Mouse (Mus musculus) hindbrain, postnatal 0 days (tissue): ENCODE data around the gene Man1c1. TPM values are rescaled to one million over a fixed set of nuclear protein-coding genes. Genes with fewer than 3 reads are reported as not detected.
A peak's percentile ranks its signal among the peaks of the same experiment; 100 is the strongest.

Experiments
- ATAC-seq: fragments of 200-750 bp; cut with Nextera tagmentation; 2 replicates; pipeline ENCODE4 v1.8.0; 2017; ENCODE audit warnings: mild to moderate bottlenecking, moderate TSS enrichment, moderate library complexity
- DNase-seq: peaks from one replicate; pipeline ENCODE4 v3.0.0-alpha.2; 2015; ENCODE audit warnings: low spot score
- H3K27ac ChIP-seq: fragments of 300-500 bp; sonication (generic); 2 replicates; pipeline ENCODE4 v1.5.1; 2014; ENCODE audit warnings: mild to moderate bottlenecking
- H3K27me3 ChIP-seq: fragments of 300-500 bp; sonication (generic); 2 replicates; pipeline ENCODE4 v1.6.1; 2014; ENCODE audit warnings: low read length, mixed read lengths; ENCODE audit not compliant: insufficient read depth
- H3K36me3 ChIP-seq: fragments of 300-500 bp; sonication (generic); 2 replicates; pipeline ENCODE4 v1.6.1; 2014; ENCODE audit warnings: low read length, mixed read lengths; ENCODE audit not compliant: insufficient read depth
- H3K4me1 ChIP-seq: fragments of 300-500 bp; sonication (generic); 2 replicates; pipeline ENCODE4 v1.6.1; 2014; ENCODE audit warnings: antibody characterized with exemption, low read length, mixed read lengths; ENCODE audit not compliant: insufficient read depth
- H3K4me2 ChIP-seq: fragments of 300-500 bp; sonication (generic); 2 replicates; pipeline ENCODE4 v1.6.1; 2014; ENCODE audit warnings: low read depth, mild to moderate bottlenecking, low read length, moderate library complexity, mixed read lengths
- H3K4me3 ChIP-seq: fragments of 300-500 bp; sonication (generic); 2 replicates; pipeline ENCODE4 v1.5.1; 2014; ENCODE audit warnings: low read length
- H3K9ac ChIP-seq: fragments of 300-500 bp; sonication (generic); replicated peaks from 2 replicates; pipeline ENCODE4 v1.6.1; 2014; ENCODE audit warnings: mild to moderate bottlenecking, low read length, moderate library complexity, mixed read lengths
- H3K9me3 ChIP-seq: fragments of 300-500 bp; sonication (generic); 2 replicates; pipeline ENCODE4 v1.6.1; 2016; ENCODE audit warnings: low read length, mixed read lengths
- CTCF ChIP-seq: IDR thresholded peaks from 2 replicates; pipeline ENCODE4 v1.5.1; 2016; ENCODE audit warnings: antibody characterized with exemption, control low read depth, low read depth
- WGBS: fragments of 180-500 bp; shearing (Covaris S2); extraction: QIAGEN DNeasy Blood & Tissue Kit; methylation state at CpG from one replicate; pipeline ENCODE4 v1.1.7; 2014; 5-methylcytosine and 5-hydroxymethylcytosine counted together
- polyA plus RNA-seq: library from polyadenylated mRNA; unstranded; fragments of >200 nt; fragmentation: Nextera tagmentation; extraction: Ambion mirVana; gene quantifications from 2 replicates; pipeline ENCODE4 v1.2.1, GENCODE M21; 2015
- total RNA-seq: library from RNA; depleted of rRNA; stranded (reverse); fragments of >200 nt; gene quantifications from 2 replicates; pipeline ENCODE4 v1.2.3, GENCODE M21; 2014

The Man1c1 gene
- total and polyA plus RNA-seq, 2 experiments from 2014 or later, result 7.1 to 40.5 TPM

GRCm38 (mm10) chr4:134588287-134588686 is 115.8 kb downstream of the Man1c1 start:
- no peaks in the 10 kb centered on the region for H3K9me3 ChIP-seq
- 87% methylated on average over 9 of the region's 9 CpGs for WGBS
- H3K4me1 ChIP-seq, result peaks cover 14% of the 10 kb centered on the region
- no peak for TF ChIP-seq CTCF
- H3K27me3 ChIP-seq, result no peaks in the 10 kb centered on the region
- no peak overlapping the region for H3K4me2 ChIP-seq
- ATAC-seq (no peak), DNase-seq (no peak)
- H3K4me3 ChIP-seq, result no peak overlapping the region
- no peak overlapping the region for H3K9ac ChIP-seq
- no peak overlapping the region for H3K27ac ChIP-seq
- H3K36me3 ChIP-seq, result no peaks in the 10 kb centered on the region

GRCm38 (mm10) chr4:134587636-134588197 is 116.4 kb downstream of the Man1c1 start:
- WGBS, result 57% methylated on average over 11 of the region's 11 CpGs
- H3K36me3 ChIP-seq, result no peaks in the 10 kb centered on the region
- TF ChIP-seq CTCF, result no peak
- no peak overlapping the region for H3K4me2 ChIP-seq
- H3K27me3 ChIP-seq, result no peaks in the 10 kb centered on the region
- H3K4me1 ChIP-seq, result peaks cover 13% of the 10 kb centered on the region
- ATAC-seq (no peak), DNase-seq (no peak)
- H3K9me3 ChIP-seq, result no peaks in the 10 kb centered on the region
- H3K9ac ChIP-seq, result no peak overlapping the region
- no peak overlapping the region for H3K4me3 ChIP-seq
- H3K27ac ChIP-seq, result no peak overlapping the region

- no peak overlapping the region for H3K4me2 ChIP-seq
- 94% methylated on average over 1 of the region's 1 CpGs for WGBS
- no peak for TF ChIP-seq CTCF
- no peaks in the 10 kb centered on the region for H3K9me3 ChIP-seq
- peaks cover 4% of the 10 kb centered on the region for H3K4me1 ChIP-seq
- no peak overlapping the region for H3K27ac ChIP-seq
- ATAC-seq, result no peak
- no peak for DNase-seq
- no peak overlapping the region for H3K4me3 ChIP-seq
- H3K27me3 ChIP-seq, result no peaks in the 10 kb centered on the region
- H3K9ac ChIP-seq, result no peak overlapping the region
- H3K36me3 ChIP-seq, result no peaks in the 10 kb centered on the region
Measured at GRCm38 (mm10) chr4:134586631-134587030, 117.5 kb downstream of the Man1c1 start.

GRCm38 (mm10) chr4:134586126-134586525 is 118.0 kb downstream of the Man1c1 start:
- 87% methylated on average over 7 of the region's 7 CpGs for WGBS
- no peaks in the 10 kb centered on the region for H3K36me3 ChIP-seq
- no peak overlapping the region for H3K27ac ChIP-seq
- TF ChIP-seq CTCF, result no peak
- ATAC-seq (no peak), DNase-seq (no peak)
- H3K4me3 ChIP-seq, result no peak overlapping the region
- no peak overlapping the region for H3K9ac ChIP-seq
- H3K9me3 ChIP-seq, result no peaks in the 10 kb centered on the region
- no peak overlapping the region for H3K4me2 ChIP-seq
- H3K27me3 ChIP-seq, result no peaks in the 10 kb centered on the region
- H3K4me1 ChIP-seq, result no peaks in the 10 kb centered on the region; the same call in none of the 2 replicates

DNA sequence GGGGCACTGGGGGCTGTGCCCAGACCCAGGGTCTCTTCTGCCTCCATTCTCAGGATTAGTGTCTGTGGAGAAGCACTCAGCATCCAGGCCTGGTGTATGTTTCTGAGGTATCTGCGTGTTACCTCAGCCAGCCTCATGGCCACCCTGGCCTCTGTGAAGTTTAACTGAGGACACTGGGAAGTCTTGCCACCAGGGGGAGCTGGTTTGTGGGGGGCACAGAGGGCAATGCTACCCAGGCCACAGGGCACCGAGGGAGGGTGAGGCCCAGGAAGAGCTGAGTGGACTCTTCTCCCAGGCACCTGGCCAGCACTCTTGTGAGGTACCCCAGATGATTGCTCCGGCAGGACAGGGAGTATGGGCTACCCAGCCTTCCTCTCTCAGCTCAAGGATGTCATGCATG is 120.6 kb downstream of the Man1c1 start:
- ATAC-seq (no peak), DNase-seq (no peak)
- Histone ChIP-seq H3K9me3 (no peaks in the 10 kb centered on the region), H3K36me3 (no peaks in the 10 kb centered on the region), H3K27me3 (no peaks in the 10 kb centered on the region), H3K9ac (no peak overlapping the region), H3K4me1 (peaks cover 12% of the 10 kb centered on the region; the same call in 1 of the 2 replicates), H3K4me3 (no peak overlapping the region), H3K27ac (no peak overlapping the region), H3K4me2 (no peak overlapping the region)
- 70% methylated on average over 3 of the region's 3 CpGs for WGBS
- TF ChIP-seq CTCF, result peak; percentile 65

DNA sequence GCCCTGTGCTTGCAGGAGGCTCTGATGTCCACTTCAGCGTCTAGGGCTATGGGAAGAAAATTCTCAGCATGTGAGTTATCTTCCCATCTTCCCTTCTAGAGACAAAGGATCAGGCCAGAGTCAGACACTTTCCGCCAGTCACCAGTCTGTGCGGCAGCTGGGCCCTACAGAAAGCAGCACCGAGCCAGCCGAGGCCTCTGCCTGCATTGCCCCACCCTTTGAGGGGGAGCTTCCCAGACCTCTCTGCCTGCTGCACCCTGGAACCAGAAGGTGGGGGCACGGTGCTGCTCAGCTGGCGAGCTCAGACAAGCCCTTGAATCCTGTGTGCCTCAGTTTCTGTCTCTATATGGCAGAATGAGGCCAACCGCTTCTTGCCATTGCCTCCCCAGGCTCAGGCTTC is 122.7 kb downstream of the Man1c1 start:
- Histone ChIP-seq H3K9me3 (no peaks in the 10 kb centered on the region), H3K27me3 (no peaks in the 10 kb centered on the region), H3K4me1 (0 out of 2 replicates have a peak, but pooled peaks cover 12% of the 10 kb centered on the region), H3K4me3 (no peak overlapping the region), H3K4me2 (no peak overlapping the region), H3K36me3 (no peaks in the 10 kb centered on the region), H3K27ac (peak overlapping the region; percentile 65; the same call in 1 of the 2 replicates), H3K9ac (no peak overlapping the region)
- no peak for TF ChIP-seq CTCF
- DNase-seq (peak; percentile 40), ATAC-seq (0 out of 2 replicates have a peak, but pooled peaks have one; percentile 41)
- 46% methylated on average over 8 of the region's 8 CpGs for WGBS
